Mouse (Mus musculus) CD4-positive, CD25-positive, alpha-beta regulatory T cell, adult 2 months (primary cell): ENCODE measurements around the gene 1700001P01Rik.
"Not testable (repeated sequence)": the region's sequence is repeated elsewhere in the genome, so short reads cannot be mapped to it uniquely, and the experiment has no call there.

ENCODE experiments used
- DNase-seq: peaks from one replicate; pipeline ENCODE4 v3.0.0-alpha.2; 2012; ENCODE audit warnings: low read depth, low spot score

1700001P01Rik gene

GRCm38 (mm10) chr11:97793165-97793564, 17.4 kb upstream of the 1700001P01Rik start:
- DNase-seq = peak; percentile 88

- DNase-seq = not testable (repeated sequence)
These were observed 15.2 kb upstream of the 1700001P01Rik start for GRCm38 (mm10) chr11:97790778-97791438.

GRCm38 (mm10) chr11:97789727-97790126, 14.0 kb upstream of the 1700001P01Rik start:
- DNase-seq = no peak

- no peak for DNase-seq
These were observed 12.2 kb upstream of the 1700001P01Rik start for GRCm38 (mm10) chr11:97787961-97788360.

- no peak for DNase-seq
These were observed 6.8 kb upstream of the 1700001P01Rik start for GRCm38 (mm10) chr11:97782564-97782895.

GRCm38 (mm10) chr11:97781832-97782563, 6.3 kb upstream of the 1700001P01Rik start, which contains the start of gene Rpl23:
Gene Rpl23, minus strand, starts transcription at chr11:97782437.
- peak; percentile 99 for DNase-seq

- DNase-seq = no peak
These were observed 5.7 kb upstream of the 1700001P01Rik start for GRCm38 (mm10) chr11:97781478-97781831.

- no peak for DNase-seq
These were observed 4.4 kb upstream of the 1700001P01Rik start for GRCm38 (mm10) chr11:97779968-97780701.

- DNase-seq = no peak
These were observed 3.2 kb upstream of the 1700001P01Rik start for GRCm38 (mm10) chr11:97778918-97779317.

- DNase-seq = peak; percentile 58
These were observed 1.4 kb upstream of the 1700001P01Rik start for GRCm38 (mm10) chr11:97777129-97777529.

GRCm38 (mm10) chr11:97776497-97777128, 895 bp upstream of the 1700001P01Rik start:
- no peak for DNase-seq

- DNase-seq = no peak
These were observed 532 bp downstream of the 1700001P01Rik start for GRCm38 (mm10) chr11:97775186-97775585.

GRCm38 (mm10) chr11:97771410-97771809, 4.3 kb downstream of the 1700001P01Rik start:
- DNase-seq = no peak

- no peak for DNase-seq
These were observed 6.0 kb downstream of the 1700001P01Rik start for GRCm38 (mm10) chr11:97769704-97770103.

- DNase-seq = peak; percentile 97
These were observed 9.4 kb downstream of the 1700001P01Rik start, which contains the start of gene Cwc25 for GRCm38 (mm10) chr11:97766154-97766881. Gene Cwc25, minus strand, starts transcription at chr11:97766556.

GRCm38 (mm10) chr11:97761638-97762037, 14.1 kb downstream of the 1700001P01Rik start:
- DNase-seq = peak; percentile 34

- no peak for DNase-seq
These were observed 16.8 kb downstream of the 1700001P01Rik start for GRCm38 (mm10) chr11:97758942-97759341.

GRCm38 (mm10) chr11:97758125-97758524, 17.6 kb downstream of the 1700001P01Rik start:
- DNase-seq = no peak

GRCm38 (mm10) chr11:97753277-97753676, 22.4 kb downstream of the 1700001P01Rik start:
- DNase-seq = no peak

- no peak for DNase-seq
These were observed 27.2 kb downstream of the 1700001P01Rik start for GRCm38 (mm10) chr11:97748496-97748895.

- no peak for DNase-seq
These were observed 27.9 kb downstream of the 1700001P01Rik start for GRCm38 (mm10) chr11:97747773-97748172.
